Mouse (Mus musculus) activated CD4-positive, CD25-positive, alpha-beta regulatory T cell (primary cell): ENCODE measurements around the gene Serpinb3c. TPM values are rescaled to one million over a fixed set of nuclear protein-coding genes. Genes with fewer than 3 reads are reported as not detected.

Experiments used
- polyA plus RNA-seq, 2 experiments: library from polyadenylated mRNA; unstranded; fragments of 100-300 nt; shearing (Covaris generic); gene quantifications; one replicate each; pipeline ENCODE4 v1.2.1; 2017

The Serpinb3c gene
- polyA plus RNA-seq: not detected

GRCm38 (mm10) chr1:107278261-107278660 is at the start of gene Serpinb3c, which contains the start of gene Serpinb3b:
Serpinb3c (minus strand) TSS chr1:107278371.
Serpinb3b (minus strand) TSS chr1:107278361.

Other genes with a start within 250 kb of the Serpinb3c start
- gene Serpinb3a, start 226.1 kb downstream of the Serpinb3c start, polyA plus RNA-seq: not detected
- not detected for gene Serpinb3d, start 194.9 kb downstream of the Serpinb3c start, polyA plus RNA-seq
- gene Serpinb3b, start within 50 bp of the Serpinb3c start, polyA plus RNA-seq: not detected
- not detected for gene Serpinb11, start 82.8 kb upstream of the Serpinb3c start, polyA plus RNA-seq
- gene Serpinb7, start 121.3 kb upstream of the Serpinb3c start, polyA plus RNA-seq: not detected
- gene Serpinb2, start 233.1 kb upstream of the Serpinb3c start, polyA plus RNA-seq: under 1 TPM in 1 of 2 experiments, not detected in 1; 0.27 TPM